Mouse (Mus musculus) layer of hippocampus, postnatal 36 days (tissue): ENCODE results near the gene Kcnq4. TPM values are rescaled to one million over a fixed set of nuclear protein-coding genes. Genes with fewer than 3 reads are reported as not detected.

Experiments used
- DNase-seq, 2 experiments: peaks; one replicate each; pipeline ENCODE4 v3.0.0; 2022
- total RNA-seq, 2 experiments: library from RNA; stranded (reverse); gene quantifications; 2 replicates each; pipeline ENCODE4 v1.2.3; 2021

Kcnq4 gene
- total RNA-seq: 1 to 10 TPM; 4.7 to 4.8 TPM

DNA sequence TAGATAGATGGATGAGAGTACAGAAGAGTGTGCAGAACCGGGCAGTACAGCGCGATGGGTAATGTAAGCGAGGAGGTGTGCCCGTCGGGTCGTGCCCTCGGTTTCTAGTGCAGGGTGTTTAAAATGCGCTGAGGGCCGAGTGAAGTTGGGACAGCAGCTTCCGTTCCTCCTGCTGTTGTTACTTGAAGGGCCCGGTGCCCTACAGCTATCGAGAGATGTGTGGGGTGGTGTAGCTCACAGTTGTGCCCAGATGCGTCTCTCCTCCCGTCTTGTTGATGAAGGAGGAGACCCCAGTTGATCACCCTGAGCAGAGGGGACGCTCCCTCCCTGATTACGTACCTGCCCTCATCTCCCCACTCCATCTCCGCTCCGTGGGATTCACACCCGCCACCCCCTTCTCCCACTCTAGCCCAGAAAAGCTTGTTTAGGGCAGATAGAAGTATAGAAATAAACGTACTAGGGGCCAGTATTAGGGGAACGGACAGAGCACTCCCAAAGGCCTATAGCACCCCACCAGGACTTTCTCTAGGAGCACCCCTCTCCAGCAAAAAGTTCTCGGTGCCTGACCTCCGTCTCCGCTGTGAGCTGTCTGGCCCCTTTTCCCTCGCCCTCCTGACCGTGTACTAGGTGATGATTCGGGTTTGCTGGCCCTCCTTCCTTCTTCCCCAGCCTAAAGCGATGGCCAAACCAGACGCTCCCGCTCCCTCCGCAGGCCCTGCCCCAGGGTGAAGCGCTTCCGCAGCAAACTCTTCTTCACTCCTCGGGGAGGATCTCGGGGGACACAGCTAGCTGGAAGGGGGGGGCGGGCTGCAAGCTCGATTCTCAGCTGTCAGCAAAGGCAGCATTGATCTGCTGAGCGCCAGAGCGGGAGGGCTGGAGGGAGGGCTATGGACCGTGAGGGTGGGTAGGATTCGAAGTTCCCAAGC is at the start of gene Kcnq4:
Gene Kcnq4, minus strand, starts transcription at position 672 of the 926 bp plus-strand sequence.
- DNase-seq: no peak

DNA sequence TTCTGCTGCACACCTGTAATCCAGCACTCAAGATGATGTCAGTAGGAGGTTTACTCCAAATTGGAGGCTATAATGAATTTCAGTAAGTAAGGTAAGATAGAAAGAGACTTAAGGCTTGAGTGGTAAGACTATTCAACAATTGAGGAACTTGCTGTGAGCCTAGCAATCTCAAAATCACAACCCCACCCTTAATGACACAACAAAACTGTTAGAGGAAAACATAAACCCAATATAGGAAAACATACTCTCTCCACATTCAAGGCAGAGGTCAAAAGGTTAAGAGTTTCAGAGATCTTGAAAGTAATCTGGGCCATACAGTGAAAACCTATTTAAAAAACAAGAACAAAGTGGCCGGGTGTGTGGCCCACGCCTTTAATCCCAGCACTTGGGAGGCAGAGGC is 48.3 kb upstream of the Kcnq4 start:
- DNase-seq: no peak

DNA sequence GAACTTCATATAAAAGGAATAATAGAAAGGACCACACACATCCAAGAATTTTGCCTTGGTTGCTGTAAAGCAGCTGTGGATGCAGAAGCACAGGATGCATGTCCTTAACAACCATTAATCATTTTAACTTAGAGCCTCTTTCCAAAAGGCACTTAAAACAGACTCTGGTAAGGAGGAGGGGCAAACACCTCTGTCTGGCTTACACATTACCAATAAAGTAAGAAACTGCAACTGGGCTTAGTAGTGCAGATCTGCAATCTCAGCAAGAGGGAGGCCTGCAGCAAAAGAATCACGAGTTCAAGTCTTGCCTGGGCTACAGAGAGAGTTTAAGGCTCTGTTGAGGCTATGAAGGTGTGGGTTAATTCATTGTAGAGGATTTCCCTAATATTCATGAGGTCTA is 47.2 kb upstream of the Kcnq4 start:
- no peak for DNase-seq

DNA sequence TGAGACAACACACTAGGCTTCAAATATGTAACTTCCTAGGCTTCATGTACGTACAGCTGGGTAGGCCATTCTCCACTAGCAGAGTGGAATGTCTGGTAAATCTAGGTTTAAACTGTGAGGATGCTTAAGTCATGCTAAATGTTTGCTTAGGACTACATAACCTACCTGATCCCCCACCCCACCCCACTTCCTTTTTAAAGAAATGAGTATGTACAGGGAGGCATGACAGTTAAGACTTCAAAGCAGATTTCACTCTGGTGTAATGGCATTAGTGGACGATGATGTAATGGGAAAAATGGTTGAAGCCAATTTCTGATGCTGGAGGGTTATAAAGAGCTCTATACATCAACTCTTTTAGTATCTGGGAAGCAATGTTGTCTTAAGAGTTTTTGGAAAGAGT is 44.5 kb upstream of the Kcnq4 start:
- no peak for DNase-seq

DNA sequence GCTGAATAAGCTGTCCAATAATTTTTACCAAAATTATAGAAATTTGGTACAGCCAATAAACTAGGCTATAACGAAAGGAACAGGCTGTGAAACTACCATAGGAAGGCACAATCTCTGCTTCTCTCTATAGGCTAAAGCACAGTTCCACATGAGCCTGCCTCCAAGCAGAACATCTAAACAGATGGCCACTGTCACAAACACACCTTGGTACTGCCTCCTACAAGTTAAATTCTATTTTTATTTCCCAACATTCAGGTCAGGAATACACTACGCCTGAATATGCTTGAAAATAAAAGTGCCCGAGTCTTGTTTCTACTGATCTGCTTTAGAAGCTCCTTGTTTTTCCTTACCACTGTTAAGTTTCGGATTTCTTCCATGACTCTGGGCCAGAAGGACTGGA is 41.6 kb upstream of the Kcnq4 start:
- DNase-seq: no peak

DNA sequence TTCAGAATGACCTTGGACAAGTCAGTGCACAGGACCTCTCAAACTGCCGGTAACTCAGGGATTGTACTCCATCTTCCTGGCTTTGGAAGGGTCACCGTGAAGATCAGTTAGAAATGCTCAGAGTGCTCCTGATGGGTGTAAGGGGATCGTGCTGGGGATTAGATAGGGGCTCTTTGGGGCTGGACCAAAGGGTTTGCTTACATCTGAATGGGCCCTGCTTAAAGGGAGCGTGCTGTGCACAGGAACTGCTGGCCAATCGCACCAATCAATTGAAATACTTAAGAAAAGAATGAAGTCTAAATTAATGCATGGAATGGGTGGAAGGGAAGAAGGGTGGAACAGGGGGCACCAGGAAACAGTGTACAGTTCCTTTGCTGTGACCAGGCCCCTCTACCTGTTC is 7.4 kb upstream of the Kcnq4 start:
- no peak for DNase-seq

DNA sequence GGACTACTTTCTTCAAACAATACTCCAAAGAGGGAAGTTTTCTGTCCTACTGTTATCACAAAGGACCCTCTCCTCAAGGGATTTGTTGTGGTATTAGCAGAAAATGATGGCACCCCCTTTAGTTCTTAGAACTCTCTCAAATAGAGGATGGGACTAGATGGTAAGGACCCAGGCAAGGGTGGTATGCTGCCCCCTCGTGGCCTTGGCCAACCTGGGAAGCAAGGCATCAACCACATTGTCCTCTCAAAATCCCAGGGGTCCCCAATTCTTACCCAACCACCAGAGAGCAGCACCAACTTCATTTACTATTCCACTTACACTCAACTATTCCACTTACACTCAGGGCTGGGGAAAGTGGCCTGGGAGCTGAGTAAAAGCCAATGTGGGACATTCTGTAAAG is 6.9 kb upstream of the Kcnq4 start:
- peak; percentile 67 to 69 for DNase-seq

DNA sequence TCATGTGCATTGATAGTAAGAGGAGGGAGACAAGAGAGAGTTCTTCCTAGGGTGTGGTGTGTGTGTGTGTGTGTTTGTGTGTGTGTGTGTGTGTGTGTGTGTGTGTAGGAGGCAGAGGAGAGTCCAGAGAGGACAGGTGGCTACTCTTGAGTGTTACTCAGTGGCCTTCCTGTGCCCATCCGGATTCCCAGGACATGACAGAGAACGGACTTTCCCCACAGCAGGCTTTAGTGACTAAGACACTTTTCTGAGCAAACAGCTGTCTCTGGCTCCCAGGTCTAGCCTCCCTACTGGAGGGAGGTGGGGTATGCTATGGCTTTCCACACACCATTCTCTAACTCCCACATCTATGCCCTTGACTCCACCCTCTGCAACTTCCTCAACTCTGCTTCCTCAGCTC is 1.2 kb upstream of the Kcnq4 start:
- no peak for DNase-seq

DNA sequence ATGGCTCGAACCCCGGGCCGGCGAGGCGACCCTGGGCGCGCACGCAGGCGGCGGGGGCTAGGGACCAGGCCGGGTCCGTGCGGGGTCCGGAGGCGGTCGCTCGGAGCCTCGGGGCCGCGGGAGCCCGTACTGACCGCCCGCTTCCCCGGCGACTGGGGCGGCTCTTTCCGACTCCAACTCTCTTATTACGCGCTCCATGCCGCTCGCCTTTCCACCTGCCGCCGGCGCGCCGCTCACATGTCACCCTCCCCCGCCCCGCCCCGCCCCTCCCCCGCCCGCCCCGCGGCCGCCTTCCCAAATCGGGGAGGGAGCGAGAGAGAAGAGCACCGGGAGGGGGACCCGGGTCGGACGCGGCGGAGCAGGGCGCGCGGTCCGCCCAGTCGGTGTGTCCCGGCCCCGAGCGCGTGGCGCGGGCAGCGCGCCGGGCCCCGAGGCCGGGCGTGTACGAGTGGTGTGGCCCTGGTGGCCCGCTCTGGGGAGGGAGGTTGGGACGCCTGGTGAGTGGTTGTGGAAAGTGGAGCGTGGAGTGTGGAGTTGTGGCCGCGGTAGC is 1.1 kb downstream of the Kcnq4 start:
- no peak for DNase-seq

DNA sequence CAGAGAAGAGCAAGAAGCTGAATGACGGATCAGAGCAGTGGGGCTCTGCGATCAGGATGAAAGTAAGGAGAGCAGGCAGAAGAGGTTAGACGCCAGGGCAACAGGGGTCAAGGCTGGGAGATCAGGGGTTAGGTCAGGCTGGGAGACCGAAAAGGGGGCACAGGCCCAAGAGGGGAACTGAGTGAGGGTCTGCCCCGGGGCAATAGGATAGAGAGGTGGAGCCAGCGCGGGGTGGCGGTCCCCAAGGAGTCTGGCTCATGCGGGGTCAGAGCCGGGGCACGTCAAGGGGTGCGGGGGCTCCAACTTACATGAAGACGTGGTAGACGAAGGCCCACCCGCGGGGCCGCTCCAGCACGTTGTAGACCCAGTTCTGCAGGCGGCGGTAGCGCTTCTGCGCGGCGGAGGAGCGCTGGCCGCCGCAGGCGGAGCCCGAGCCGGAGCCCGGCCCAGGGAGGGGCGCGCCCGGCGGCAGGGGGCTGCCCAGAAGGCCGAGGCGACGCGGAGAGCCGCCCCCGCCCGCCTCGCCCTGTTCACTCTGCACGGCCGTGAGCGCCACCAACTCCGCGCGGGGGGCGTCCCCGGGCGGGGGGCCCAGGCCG is 1.8 kb downstream of the Kcnq4 start:
- no peak for DNase-seq

DNA sequence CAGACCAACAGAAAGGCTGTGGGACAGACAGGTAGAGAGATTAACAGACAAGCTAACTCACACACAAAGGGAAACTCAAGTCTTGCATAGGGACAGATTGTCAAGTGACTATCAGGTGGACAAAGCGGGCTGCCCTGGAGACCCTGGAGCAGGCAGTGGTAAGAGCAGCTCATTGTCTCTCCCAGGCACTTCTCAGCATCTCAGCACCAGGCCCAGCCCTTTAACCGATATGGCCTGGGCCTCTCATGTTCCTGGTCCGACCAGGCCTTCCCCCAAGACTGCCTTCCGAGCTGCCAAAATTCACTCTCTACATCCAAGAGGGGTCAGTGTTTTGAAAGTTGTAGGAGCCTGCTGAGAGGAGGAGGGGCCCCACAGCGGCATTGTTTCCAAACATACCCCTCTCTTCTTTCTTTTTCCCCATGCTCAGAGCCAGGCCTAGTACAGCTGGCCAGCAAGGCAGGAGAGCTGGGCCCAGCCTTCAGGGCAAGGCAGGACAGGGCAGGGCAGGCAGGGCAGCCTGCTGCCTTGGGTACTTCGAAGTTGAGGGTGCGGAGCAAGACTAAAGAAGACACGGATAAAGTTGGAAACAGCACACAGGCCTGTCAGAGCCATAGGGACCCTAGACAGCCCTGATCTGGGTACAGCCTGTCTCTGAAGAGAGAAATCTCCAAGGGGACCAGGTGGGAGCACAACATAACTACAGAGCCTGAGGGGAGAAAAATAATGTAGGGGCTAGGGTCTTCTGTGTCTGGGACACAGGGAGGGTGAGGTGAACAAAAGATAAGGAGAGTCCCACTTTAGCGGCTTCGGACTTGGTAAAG is 2.5 kb downstream of the Kcnq4 start:
- DNase-seq: no peak

DNA sequence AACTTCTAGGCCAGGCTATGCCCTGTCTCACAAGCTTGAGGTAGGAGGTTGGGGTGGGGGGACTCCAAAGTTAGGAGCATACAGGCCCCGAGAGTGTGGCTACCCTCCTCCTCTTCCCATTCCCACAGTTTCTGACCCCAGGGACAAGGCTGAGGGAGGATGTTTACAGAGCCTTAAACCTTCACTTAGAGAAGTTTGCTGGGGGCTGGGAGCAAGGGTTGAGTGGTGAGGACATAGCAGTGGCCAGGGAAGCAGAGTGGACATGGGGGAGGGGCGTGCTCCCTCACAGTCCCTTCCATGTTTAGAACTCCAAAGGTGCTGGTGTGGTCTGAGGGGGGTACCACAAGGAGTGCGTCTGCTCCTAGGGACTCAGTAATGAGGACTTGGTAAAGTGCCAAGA is 4.8 kb downstream of the Kcnq4 start:
- DNase-seq: no peak

DNA sequence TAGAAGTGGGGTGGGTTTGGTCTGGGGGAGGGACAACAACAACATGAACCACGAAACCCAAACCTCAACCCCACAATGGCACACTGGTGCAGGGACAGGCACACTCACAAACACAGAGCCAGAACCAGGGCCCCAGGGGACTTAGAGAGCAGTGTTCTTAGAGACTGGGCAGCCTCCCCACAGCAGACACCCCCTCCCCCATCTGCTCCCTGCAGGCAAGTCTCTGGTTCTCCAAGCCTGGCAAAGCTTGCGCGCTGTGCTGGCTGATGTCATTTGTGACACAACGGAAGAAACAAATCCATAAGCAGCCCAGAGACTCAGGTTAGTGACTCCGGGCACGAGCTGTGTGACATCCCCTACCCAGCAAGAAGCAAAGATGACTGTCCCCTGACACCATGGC is 7.1 kb downstream of the Kcnq4 start:
- DNase-seq: peak in 1 of 2 experiments; percentile 32

DNA sequence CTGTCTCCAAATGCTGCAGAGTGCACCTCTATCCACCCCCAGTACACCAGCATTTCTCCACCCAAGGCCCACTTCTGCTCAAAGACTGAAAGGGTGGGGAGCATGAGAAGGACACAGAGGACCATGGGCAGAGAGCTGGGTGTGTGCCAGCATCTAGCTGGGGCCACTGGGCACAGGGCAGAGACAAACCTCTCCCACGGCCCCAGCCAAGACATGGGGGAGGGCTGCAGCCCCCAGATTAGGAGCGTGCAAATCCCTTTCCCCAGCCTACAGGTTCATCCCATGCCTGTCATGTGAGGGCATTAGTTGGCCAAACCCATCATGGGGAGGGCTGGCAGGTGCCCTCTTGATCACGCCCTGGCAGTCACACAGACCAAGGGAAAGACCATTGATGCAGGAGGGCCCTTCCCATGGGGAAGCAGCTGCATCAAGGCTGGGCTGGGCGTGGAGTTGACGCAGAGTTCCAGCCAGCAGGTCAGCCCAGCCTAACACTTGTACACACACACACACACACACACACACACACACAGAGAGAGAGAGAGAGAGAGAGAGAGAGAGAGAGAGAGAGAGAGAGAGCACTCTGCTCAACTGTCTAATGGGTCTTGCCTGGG is 14.3 kb downstream of the Kcnq4 start:
- no peak for DNase-seq

DNA sequence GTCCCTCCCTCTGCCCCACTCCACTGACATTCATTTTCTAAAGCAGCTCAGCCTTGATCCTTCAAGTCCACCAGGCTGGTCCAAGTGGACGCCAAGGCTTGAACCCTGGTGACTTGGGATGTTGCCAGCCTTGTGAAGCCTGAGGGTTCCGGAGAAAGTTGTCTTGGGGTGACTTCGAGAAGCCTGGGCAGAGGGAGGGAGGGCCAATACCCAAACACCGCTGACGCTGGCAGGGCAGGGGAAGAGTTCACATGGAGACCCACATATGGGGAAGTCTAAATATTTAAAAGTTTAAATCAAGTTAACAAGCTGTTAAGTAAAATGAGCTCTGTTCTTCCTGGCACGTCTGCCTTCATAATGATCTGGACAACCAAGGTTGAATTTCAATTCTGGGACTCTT is 15.7 kb downstream of the Kcnq4 start:
- DNase-seq: no peak

DNA sequence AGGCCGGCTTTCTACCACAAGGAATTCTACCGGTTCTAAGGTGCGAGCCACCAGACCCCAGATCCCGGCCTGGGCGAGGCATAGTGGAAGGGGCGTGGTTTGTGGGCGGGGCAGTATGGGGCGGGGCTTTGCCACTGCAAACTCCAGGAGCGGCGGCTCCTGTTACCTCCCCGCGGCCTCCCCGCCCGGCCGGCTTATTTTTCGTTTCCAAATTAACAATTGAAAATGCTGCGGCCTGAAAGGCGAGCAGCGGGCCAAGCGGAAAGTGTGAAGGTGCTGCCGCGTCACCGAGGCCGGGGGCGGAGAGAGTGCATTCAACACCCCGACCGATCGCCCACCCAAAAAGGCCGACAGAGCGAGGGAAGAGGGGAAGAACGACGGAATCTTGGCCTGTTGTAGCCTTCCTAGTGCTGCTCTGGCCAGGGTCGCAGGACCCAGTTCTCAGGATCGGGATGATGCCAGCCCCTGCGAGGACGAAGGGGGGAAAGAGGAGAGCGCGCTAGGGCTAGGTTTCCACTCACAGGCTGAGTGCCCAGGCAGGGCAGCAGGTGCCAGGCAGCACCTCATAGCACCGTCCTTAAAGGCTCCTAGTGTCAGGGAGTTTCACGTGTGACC is 17.3 kb downstream of the Kcnq4 start:
- peak in 1 of 2 experiments; percentile 23 for DNase-seq

DNA sequence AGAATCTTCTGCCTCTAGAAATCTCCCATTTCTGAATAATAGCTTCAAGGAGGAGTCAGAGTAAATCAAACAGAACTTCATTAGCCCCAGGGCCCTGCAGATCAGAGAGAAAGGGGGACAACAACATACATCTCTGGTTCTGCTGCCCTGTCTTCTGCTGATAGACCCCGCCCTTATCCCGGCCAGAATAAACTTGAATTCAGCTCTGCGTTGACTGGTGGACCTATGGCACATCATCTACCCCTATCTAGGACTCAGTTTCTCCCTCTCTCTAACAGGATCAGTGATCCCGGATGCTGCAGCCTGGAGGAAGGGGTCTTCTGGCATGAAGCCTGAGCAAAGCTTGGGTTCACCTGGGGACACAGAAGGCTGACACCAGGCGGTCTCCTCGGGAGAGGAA is 17.8 kb downstream of the Kcnq4 start:
- no peak for DNase-seq

DNA sequence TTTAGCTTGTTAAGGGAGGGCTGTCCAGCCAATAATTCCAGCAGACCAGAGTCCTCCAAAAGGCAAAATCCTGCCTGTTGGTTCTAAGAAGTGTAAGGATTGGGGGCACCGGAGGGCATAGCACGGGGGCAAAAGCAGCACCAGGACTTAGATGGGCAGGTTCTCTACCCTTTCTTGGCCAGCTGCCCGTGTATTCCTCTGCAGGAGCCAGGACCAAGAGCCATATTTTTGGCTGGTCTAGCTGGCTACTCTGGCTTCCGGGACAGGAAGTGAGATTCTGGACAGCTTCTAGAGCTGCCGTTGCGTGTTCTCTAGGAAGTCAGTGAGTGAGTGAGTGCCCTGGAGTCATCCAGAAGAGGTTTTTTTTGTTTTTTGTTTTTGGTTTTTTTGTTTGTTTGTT is 18.3 kb downstream of the Kcnq4 start:
- DNase-seq: no peak

DNA sequence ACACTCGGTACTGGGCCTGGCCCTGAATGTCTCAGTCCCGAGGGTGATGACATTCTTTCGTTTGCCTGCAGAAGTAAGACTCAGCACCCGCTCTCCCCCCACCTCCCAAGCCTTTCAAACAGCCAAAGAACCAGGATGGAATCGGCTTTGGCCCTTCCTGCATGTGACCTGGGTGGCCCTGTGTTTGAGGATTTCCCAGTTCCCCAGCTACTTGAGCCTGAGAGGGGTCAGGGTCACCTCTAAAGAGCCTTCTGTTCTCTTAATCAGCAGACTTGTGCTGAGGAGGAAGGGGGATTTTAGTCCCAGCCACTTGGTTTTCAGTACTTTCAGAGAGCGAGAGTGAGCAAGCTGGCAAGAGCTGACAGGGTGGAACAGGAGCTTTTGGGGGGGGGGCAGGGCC is 19.0 kb downstream of the Kcnq4 start:
- no peak for DNase-seq

DNA sequence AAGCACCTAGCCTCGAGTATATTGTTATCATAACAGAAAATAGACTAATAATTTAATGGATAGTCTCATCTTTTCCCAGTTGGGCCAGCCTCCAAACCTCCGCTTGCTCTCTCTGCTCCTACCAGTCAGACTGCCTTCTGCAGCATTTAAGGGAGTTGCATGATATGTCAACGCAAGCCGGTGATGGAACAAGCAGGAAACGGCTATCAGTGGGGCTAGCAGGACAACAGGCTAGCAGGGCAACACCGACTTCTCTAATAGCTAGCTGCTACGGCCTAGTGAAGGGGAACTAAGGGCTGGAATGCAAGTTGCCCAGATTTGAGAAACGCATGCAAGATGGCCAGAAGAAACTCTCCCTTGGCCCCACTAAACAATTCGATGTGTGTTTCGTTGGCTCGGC is 20.6 kb downstream of the Kcnq4 start:
- DNase-seq: no peak

DNA sequence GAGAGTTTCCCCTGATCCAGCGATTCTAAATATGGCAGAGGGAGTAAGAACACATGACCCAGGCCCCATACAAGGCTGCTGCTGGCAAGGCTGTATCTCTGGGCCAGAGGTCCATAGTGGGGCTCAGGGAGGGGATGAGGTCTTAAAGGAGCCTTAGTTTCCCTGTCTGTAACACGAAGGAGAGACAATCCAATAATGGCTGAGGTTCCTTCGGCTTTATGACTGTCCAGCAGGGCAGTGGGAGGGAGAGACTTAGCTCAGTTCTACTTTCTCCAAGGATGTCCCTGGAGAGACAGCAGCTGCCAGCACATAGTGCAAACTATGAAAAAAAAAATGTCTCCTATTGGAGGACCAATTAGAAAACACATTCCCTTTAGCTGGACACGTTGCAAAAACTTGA is 22.2 kb downstream of the Kcnq4 start:
- no peak for DNase-seq

DNA sequence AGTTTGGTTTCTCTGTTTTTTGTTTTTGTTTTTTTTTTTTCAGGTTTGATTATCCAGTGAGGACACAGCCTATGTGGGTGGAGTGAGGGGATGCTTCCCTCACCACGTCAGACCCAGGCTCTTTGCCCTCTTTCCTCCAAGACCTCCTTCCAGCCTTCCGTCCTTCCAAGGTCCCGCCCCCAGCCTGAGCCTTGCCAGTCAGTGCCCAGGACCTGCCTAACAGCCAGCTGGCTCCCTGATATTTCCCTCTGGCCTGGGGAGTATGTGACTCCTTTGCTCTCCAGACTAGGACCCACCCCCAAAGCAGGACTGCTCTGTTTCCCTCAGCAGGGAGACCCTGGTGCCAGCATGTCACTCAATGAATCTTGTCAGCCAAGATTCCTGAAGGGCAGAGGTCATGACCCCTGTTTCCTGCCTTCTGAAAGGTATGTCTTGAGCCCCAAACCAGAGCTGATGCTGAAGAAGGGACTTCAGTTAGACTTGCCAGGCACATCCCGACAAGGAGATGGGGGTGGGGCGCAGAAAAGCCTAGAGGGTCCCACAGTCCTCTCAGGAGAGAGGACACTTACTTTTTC is 22.8 kb downstream of the Kcnq4 start:
- DNase-seq: no peak
